Mouse (Mus musculus) hindbrain, embryonic 15.5 days (tissue): ENCODE data around the gene Mfsd7a. TPM values are rescaled to one million over a fixed set of nuclear protein-coding genes. Genes with fewer than 3 reads are reported as not detected.

Experiments
- ATAC-seq: fragments of 200-750 bp; cut with Nextera tagmentation; 2 replicates; pipeline ENCODE4 v1.8.0; 2017; ENCODE audit warnings: low read depth, moderate number of reproducible peaks, moderate TSS enrichment; ENCODE audit not compliant: low FRiP score
- H3K27ac ChIP-seq: fragments of 300-500 bp; sonication (generic); replicated peaks from 2 replicates; pipeline ENCODE4 v1.5.1; 2015; ENCODE audit warnings: mild to moderate bottlenecking, inconsistent platforms
- H3K27me3 ChIP-seq: fragments of 300-500 bp; sonication (generic); 2 replicates; pipeline ENCODE4 v1.6.1; 2015; ENCODE audit warnings: control low read depth, inconsistent platforms
- H3K36me3 ChIP-seq: fragments of 300-500 bp; sonication (generic); 2 replicates; pipeline ENCODE4 v1.6.1; 2015; ENCODE audit warnings: control low read depth, inconsistent platforms
- H3K4me1 ChIP-seq: fragments of 300-500 bp; sonication (generic); replicated peaks from 2 replicates; pipeline ENCODE4 v1.6.1; 2015; ENCODE audit warnings: control low read depth, inconsistent platforms
- H3K4me2 ChIP-seq: fragments of 300-500 bp; sonication (generic); 2 replicates; pipeline ENCODE4 v1.6.1; 2015; ENCODE audit warnings: moderate library complexity, mild to moderate bottlenecking, inconsistent platforms
- H3K4me3 ChIP-seq: fragments of 300-500 bp; sonication (generic); 2 replicates; pipeline ENCODE4 v1.5.1; 2015; ENCODE audit warnings: mild to moderate bottlenecking, inconsistent platforms
- H3K9ac ChIP-seq: fragments of 300-500 bp; sonication (generic); 2 replicates; pipeline ENCODE4 v1.6.1; 2015; ENCODE audit warnings: inconsistent platforms
- H3K9me3 ChIP-seq: fragments of 300-500 bp; sonication (generic); 2 replicates; pipeline ENCODE4 v1.6.1; 2016; ENCODE audit warnings: control low read depth, inconsistent platforms
- WGBS: fragments of 180-500 bp; shearing (Covaris S2); methylation state at CpG from one replicate; pipeline ENCODE4 v1.1.7; 2015; 5-methylcytosine and 5-hydroxymethylcytosine counted together
- polyA plus RNA-seq: library from polyadenylated mRNA; unstranded; fragments of >200 nt; fragmentation: Nextera tagmentation; extraction: Ambion mirVana; gene quantifications from 2 replicates; pipeline ENCODE4 v1.2.1, GENCODE M21; 2015

The Mfsd7a gene
- polyA plus RNA-seq, 1 experiment from 2014 or later: 0.09 TPM

GRCm38 (mm10) chr5:108460461-108460860, 11.8 kb upstream of the Mfsd7a start:
- 43% methylated on average over 6 of the region's 6 CpGs for WGBS
- no peak for ATAC-seq

GRCm38 (mm10) chr5:108458706-108459105, 10.0 kb upstream of the Mfsd7a start:
- Histone ChIP-seq H3K9ac (no peak overlapping the region), H3K27me3 (0 out of 2 replicates have a peak, but pooled peaks cover 10% of the 10 kb centered on the region), H3K4me2 (no peak overlapping the region), H3K9me3 (no peaks in the 10 kb centered on the region), H3K27ac (no peak overlapping the region), H3K4me3 (no peak overlapping the region), H3K36me3 (no peaks in the 10 kb centered on the region), H3K4me1 (peaks cover 23% of the 10 kb centered on the region)
- WGBS: 92% methylated on average over 2 of the region's 2 CpGs
- ATAC-seq: no peak

More at GRCm38 (mm10) chr5:108460461-108460860, 11.8 kb upstream of the Mfsd7a start:
- peak overlapping the region; percentile 38 for H3K9ac ChIP-seq
- H3K4me2 ChIP-seq: peak overlapping the region; percentile 94
- 0 out of 2 replicates have a peak, but pooled peaks cover 10% of the 10 kb centered on the region for H3K27me3 ChIP-seq
- H3K4me1 ChIP-seq: peaks cover 37% of the 10 kb centered on the region
- peak overlapping the region; percentile 83 for H3K4me3 ChIP-seq
- H3K9me3 ChIP-seq: no peaks in the 10 kb centered on the region
- no peaks in the 10 kb centered on the region for H3K36me3 ChIP-seq
- no peak overlapping the region for H3K27ac ChIP-seq

- Histone ChIP-seq H3K27me3 (peaks cover 15% of the 10 kb centered on the region; the same call in 1 of the 2 replicates), H3K9ac (no peak overlapping the region), H3K4me1 (no peaks in the 10 kb centered on the region), H3K27ac (no peak overlapping the region), H3K9me3 (no peaks in the 10 kb centered on the region), H3K4me2 (no peak overlapping the region), H3K4me3 (no peak overlapping the region), H3K36me3 (no peaks in the 10 kb centered on the region)
- WGBS: 28% methylated on average over 3 of the region's 3 CpGs
- ATAC-seq: no peak
Observed at GRCm38 (mm10) chr5:108454094-108454493, 5.4 kb upstream of the Mfsd7a start.

- Histone ChIP-seq H3K4me3 (no peak overlapping the region), H3K4me2 (no peak overlapping the region), H3K27me3 (peaks cover 6% of the 10 kb centered on the region; the same call in 1 of the 2 replicates), H3K4me1 (no peaks in the 10 kb centered on the region; the same call in 1 of the 2 replicates), H3K36me3 (no peaks in the 10 kb centered on the region), H3K9ac (no peak overlapping the region), H3K27ac (no peak overlapping the region), H3K9me3 (no peaks in the 10 kb centered on the region)
- no peak for ATAC-seq
- 96% methylated on average over 1 of the region's 1 CpGs for WGBS
Observed at GRCm38 (mm10) chr5:108452422-108452821, 3.7 kb upstream of the Mfsd7a start.

- ATAC-seq: no peak
- Histone ChIP-seq H3K36me3 (no peaks in the 10 kb centered on the region), H3K4me1 (no peaks in the 10 kb centered on the region; the same call in 1 of the 2 replicates), H3K4me2 (no peak overlapping the region), H3K9ac (no peak overlapping the region), H3K4me3 (no peak overlapping the region), H3K27me3 (peaks cover 6% of the 10 kb centered on the region; the same call in 1 of the 2 replicates), H3K27ac (no peak overlapping the region), H3K9me3 (no peaks in the 10 kb centered on the region)
- 85% methylated on average over 1 of the region's 1 CpGs for WGBS
Observed at GRCm38 (mm10) chr5:108451611-108452010, 2.9 kb upstream of the Mfsd7a start.

GRCm38 (mm10) chr5:108450837-108451540, 2.3 kb upstream of the Mfsd7a start:
- H3K9ac ChIP-seq: no peak overlapping the region
- no peaks in the 10 kb centered on the region for H3K9me3 ChIP-seq
- H3K27me3 ChIP-seq: peaks cover 6% of the 10 kb centered on the region; the same call in 1 of the 2 replicates
- no peak for ATAC-seq
- H3K4me1 ChIP-seq: no peaks in the 10 kb centered on the region; the same call in 1 of the 2 replicates
- 84% methylated on average over 8 of the region's 8 CpGs for WGBS
- no peaks in the 10 kb centered on the region for H3K36me3 ChIP-seq
- H3K27ac ChIP-seq: no peak overlapping the region
- no peak overlapping the region for H3K4me3 ChIP-seq
- H3K4me2 ChIP-seq: no peak overlapping the region

- Histone ChIP-seq H3K27me3 (peaks cover 6% of the 10 kb centered on the region; the same call in 1 of the 2 replicates), H3K36me3 (no peaks in the 10 kb centered on the region), H3K4me2 (no peak overlapping the region), H3K4me1 (no peaks in the 10 kb centered on the region; the same call in 1 of the 2 replicates), H3K27ac (no peak overlapping the region), H3K4me3 (no peak overlapping the region), H3K9ac (no peak overlapping the region), H3K9me3 (no peaks in the 10 kb centered on the region)
- no peak for ATAC-seq
- 79% methylated on average over 7 of the region's 7 CpGs for WGBS
Observed at GRCm38 (mm10) chr5:108447857-108448256, 834 bp downstream of the Mfsd7a start.

- Histone ChIP-seq H3K4me1 (no peaks in the 10 kb centered on the region; the same call in 1 of the 2 replicates), H3K9me3 (no peaks in the 10 kb centered on the region), H3K9ac (no peak overlapping the region), H3K4me2 (no peak overlapping the region), H3K27me3 (peaks cover 6% of the 10 kb centered on the region; the same call in 1 of the 2 replicates), H3K36me3 (no peaks in the 10 kb centered on the region), H3K27ac (no peak overlapping the region), H3K4me3 (no peak overlapping the region)
- ATAC-seq: no peak
- WGBS: 91% methylated on average over 3 of the region's 3 CpGs
Observed at GRCm38 (mm10) chr5:108446973-108447372, 1.7 kb downstream of the Mfsd7a start.

- no peaks in the 10 kb centered on the region for H3K9me3 ChIP-seq
- H3K4me3 ChIP-seq: no peak overlapping the region
- no peak overlapping the region for H3K27ac ChIP-seq
- H3K4me2 ChIP-seq: no peak overlapping the region
- H3K4me1 ChIP-seq: peaks cover 13% of the 10 kb centered on the region
- ATAC-seq: no peak
- H3K9ac ChIP-seq: no peak overlapping the region
- no peaks in the 10 kb centered on the region for H3K27me3 ChIP-seq
- peaks cover 14% of the 10 kb centered on the region for H3K36me3 ChIP-seq
- 76% methylated on average over 2 of the region's 2 CpGs for WGBS
Observed at GRCm38 (mm10) chr5:108436101-108436500, 12.6 kb downstream of the Mfsd7a start.

- peak; percentile 90 for ATAC-seq
- Histone ChIP-seq H3K4me2 (peak within 1 kb of the TSS; percentile 88), H3K27ac (peak within 1 kb of the TSS; percentile 46), H3K4me3 (peak within 1 kb of the TSS; percentile 70), H3K9ac (peak within 1 kb of the TSS; percentile 73), H3K9me3 (no peaks in the 10 kb centered on the region), H3K36me3 (peaks cover 29% of the 10 kb centered on the region), H3K4me1 (peaks cover 13% of the 10 kb centered on the region), H3K27me3 (no peaks in the 10 kb centered on the region)
- WGBS: 1% methylated on average over 42 of the region's 42 CpGs
Observed at GRCm38 (mm10) chr5:108433804-108434587, 14.7 kb downstream of the Mfsd7a start, which contains the start of gene Atp5k. Atp5k (minus strand) TSS chr5:108434448.

GRCm38 (mm10) chr5:108431196-108431595, 17.5 kb downstream of the Mfsd7a start:
- ATAC-seq: no peak
- H3K4me3 ChIP-seq: no peak overlapping the region
- H3K27ac ChIP-seq: no peak overlapping the region
- H3K36me3 ChIP-seq: peaks cover 29% of the 10 kb centered on the region
- no peaks in the 10 kb centered on the region for H3K27me3 ChIP-seq
- H3K4me1 ChIP-seq: peaks cover 13% of the 10 kb centered on the region
- 92% methylated on average over 6 of the region's 6 CpGs for WGBS
- H3K9ac ChIP-seq: no peak overlapping the region
- H3K4me2 ChIP-seq: no peak overlapping the region
- no peaks in the 10 kb centered on the region for H3K9me3 ChIP-seq

GRCm38 (mm10) chr5:108427186-108427585, 21.5 kb downstream of the Mfsd7a start:
- Histone ChIP-seq H3K9ac (no peak overlapping the region), H3K27me3 (no peaks in the 10 kb centered on the region), H3K27ac (no peak overlapping the region), H3K36me3 (peaks cover 23% of the 10 kb centered on the region), H3K9me3 (no peaks in the 10 kb centered on the region), H3K4me2 (no peak overlapping the region), H3K4me1 (no peaks in the 10 kb centered on the region), H3K4me3 (no peak overlapping the region)
- 60% methylated on average over 1 of the region's 1 CpGs for WGBS
- ATAC-seq: peak; percentile 42; the same call in 1 of the 2 replicates
